Mouse (Mus musculus) brown adipose tissue, adult 24 weeks (tissue): ENCODE measurements around the gene Zbp1. TPM values are rescaled to one million over a fixed set of nuclear protein-coding genes. Genes with fewer than 3 reads are reported as not detected.
A peak's percentile ranks its signal among the peaks of the same experiment; 100 is the strongest.

Experiments
- H3K27ac ChIP-seq: fragments of 200-500 bp; replicated peaks from 2 replicates; pipeline ENCODE4 v1.5.1; 2012; ENCODE audit warnings: low read depth, mild to moderate bottlenecking, low read length
- H3K4me1 ChIP-seq: fragments of 200-500 bp; 2 replicates; pipeline ENCODE4 v1.6.1; 2012; ENCODE audit warnings: low read length, mixed read lengths; ENCODE audit not compliant: control insufficient read depth, insufficient read depth, insufficient read length
- H3K4me3 ChIP-seq: fragments of 200-500 bp; 2 replicates; pipeline ENCODE4 v1.5.1; 2012; ENCODE audit warnings: low read depth, mild to moderate bottlenecking, low read length, moderate library complexity; ENCODE audit not compliant: insufficient read depth
- polyA plus RNA-seq: library from polyadenylated mRNA; stranded (reverse); fragments of >200 nt; gene quantifications from 2 replicates; pipeline ENCODE4 v1.2.4, GENCODE M21; 2012; ENCODE audit not compliant: missing spikeins, insufficient read depth, insufficient read length

Zbp1 gene
- polyA plus RNA-seq, 1 experiment: not detected

DNA sequence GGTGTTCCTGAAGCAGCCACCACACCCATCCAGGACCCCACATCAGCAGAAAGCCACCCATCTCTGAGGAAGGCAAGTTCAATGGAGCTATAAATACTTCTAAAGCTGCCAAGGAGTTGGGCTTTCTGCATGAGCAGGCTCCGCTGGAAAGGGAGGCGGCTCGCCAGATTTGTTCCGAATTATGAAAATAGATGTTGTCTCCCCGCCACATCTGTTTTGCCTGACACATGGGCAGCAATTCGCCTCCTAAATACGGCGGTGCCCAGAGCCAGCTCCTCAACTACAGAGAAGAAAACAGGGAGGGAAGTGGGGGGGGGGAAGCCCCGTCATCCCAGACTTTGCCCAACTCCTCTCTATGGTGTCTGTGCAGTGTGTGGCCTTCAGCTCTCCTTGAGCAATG lies 33.0 kb upstream of the Zbp1 start:
- H3K27ac ChIP-seq: peak overlapping the region; percentile 42
- H3K4me3 ChIP-seq: no peak overlapping the region
- H3K4me1 ChIP-seq: peaks cover 24% of the 10 kb centered on the region

DNA sequence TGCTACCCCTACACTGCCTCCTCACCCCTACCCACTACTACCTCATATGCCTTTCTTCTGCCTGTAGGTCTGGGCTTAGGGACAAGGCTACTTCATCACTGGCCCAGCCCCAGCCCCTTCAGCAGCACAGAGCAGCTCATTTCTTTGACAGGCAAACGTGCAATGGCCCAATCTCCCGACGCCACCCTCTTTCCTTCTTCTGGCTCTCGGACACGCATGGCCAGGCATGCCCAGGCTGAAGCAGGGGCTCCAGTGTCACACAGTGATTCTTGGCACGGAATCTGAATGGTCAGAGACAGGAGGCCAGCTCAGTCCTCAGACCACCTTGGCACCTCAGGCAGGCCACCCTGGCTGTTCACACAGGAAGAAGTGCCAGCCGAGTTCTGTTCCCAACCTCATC lies 32.4 kb upstream of the Zbp1 start:
- Histone ChIP-seq H3K4me3 (no peak overlapping the region), H3K4me1 (peaks cover 20% of the 10 kb centered on the region), H3K27ac (peak overlapping the region; percentile 42)

DNA sequence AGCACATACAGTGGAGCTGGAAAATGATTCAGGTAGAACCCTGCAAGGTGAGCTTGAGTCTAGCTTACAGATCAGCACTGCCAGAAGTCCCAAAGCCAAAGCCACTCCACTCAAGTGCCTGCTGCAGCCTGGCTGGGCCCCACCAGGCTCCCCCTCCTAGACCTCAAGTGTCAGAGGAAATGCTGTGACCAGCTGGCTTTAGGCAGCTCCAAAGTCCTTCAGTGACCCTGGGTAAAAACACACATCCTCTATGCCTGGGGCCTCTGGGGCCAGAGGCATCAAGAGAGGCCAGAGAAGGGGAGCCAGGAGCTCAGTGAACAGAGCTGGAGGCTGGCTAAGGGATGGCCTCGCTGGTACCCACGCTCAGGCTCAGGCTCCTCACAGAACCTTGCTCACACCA lies 31.7 kb upstream of the Zbp1 start:
- Histone ChIP-seq H3K27ac (no peak overlapping the region), H3K4me3 (no peak overlapping the region), H3K4me1 (peaks cover 14% of the 10 kb centered on the region)

DNA sequence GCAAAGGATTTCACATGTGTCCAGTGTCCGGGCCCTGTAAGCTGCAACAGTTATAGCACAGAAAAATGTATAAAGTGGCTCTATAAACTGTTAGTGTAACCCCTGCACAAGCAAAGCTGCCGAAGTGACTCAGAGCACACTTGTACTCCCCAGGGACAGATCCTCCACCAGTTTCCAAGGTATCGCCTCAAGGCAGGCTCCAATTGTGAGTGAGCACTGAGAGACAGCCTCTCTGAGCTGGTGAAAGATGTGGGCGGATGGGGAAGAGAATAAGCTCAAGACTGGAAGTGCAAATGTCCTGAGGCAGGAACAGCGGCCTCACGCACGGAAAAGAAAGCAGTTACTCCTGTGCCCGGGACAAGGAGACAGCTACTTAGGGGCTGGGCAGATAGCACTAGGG lies 31.2 kb upstream of the Zbp1 start:
- no peak overlapping the region for H3K27ac ChIP-seq
- peaks cover 9% of the 10 kb centered on the region for H3K4me1 ChIP-seq
- no peak overlapping the region for H3K4me3 ChIP-seq

DNA sequence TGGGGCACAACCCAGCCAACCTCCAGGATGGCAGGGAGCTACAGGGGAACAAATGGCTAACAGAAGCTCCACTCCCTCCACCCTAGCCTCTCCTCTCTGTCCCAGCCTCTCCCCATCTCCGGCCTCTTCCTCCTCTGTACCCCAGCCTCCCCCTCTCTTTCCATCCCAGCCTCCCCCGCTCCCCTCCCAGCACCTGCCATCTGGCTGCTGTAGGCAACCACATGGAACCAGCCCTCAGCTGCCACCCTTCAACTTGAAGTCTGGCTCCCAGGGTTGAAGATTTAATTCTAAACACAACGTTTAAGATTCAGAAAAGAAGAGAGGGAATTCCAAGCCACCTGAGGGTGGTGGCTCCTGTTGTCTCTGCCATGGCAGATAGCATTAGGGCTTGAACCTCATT lies 30.7 kb upstream of the Zbp1 start:
- Histone ChIP-seq H3K27ac (no peak overlapping the region), H3K4me3 (no peak overlapping the region), H3K4me1 (peaks cover 7% of the 10 kb centered on the region; the same call in 1 of the 2 replicates)

DNA sequence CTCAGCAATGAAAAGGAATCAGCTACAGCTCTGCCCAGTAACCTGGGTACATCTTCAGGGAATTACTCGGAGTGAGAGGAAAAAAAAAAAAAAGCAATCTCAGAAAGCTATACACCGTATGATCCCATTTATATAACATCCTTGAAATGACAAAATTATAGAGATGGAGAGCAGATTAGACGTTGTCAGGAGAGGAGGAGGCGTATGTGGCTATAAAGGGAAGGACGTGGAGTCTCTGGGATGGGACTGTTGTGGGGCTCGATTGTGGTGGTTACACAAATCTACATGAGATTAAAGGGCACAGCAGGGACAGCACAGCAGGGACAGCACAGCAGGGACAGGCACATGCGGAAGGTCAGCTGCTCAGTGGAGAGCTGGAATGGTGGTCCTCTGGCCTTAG lies 30.1 kb upstream of the Zbp1 start:
- no peak overlapping the region for H3K27ac ChIP-seq
- H3K4me3 ChIP-seq: no peak overlapping the region
- peaks cover 7% of the 10 kb centered on the region; the same call in 1 of the 2 replicates for H3K4me1 ChIP-seq

DNA sequence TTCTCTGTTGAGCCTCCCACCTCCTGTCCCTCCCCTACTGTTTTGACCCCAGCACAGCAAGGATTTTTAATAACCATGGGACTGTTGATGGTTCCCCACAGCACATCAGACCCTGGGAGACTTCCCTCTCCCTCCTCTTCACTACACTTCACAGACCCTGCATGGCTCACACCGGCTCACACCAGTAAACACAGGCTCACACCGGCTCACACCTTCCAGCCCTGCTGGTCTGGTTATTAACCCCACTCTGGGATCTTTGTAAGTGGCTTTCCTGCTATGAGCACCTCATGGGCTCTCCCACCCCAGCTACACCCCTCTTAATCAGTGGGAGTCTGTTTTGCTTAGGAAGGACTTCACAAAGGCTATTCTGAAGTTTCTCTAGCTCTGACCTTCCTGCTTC lies 29.2 kb upstream of the Zbp1 start:
- H3K4me1 ChIP-seq: peaks cover 7% of the 10 kb centered on the region; the same call in 1 of the 2 replicates
- H3K27ac ChIP-seq: no peak overlapping the region
- no peak overlapping the region for H3K4me3 ChIP-seq

DNA sequence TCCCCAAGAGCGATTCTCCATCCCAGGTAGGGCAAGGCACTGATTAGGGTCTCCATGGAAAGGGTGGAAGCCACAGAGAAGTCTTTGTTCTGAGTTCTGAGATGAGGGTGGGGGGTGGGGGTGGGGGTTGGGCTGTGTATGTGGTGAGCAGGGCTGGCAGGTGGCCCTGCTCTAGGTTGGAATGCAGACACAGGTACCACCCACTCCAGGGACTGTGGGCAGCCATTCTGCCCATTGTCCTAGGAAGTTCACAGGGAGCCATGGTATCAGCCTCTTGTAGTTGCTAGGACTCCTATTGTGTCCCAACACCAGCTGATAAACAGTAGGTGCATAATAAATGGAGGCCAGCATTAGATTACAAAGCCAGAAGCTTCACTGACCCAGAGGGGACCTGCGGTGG lies 28.5 kb upstream of the Zbp1 start:
- Histone ChIP-seq H3K4me3 (no peak overlapping the region), H3K27ac (no peak overlapping the region), H3K4me1 (peaks cover 7% of the 10 kb centered on the region; the same call in 1 of the 2 replicates)

DNA sequence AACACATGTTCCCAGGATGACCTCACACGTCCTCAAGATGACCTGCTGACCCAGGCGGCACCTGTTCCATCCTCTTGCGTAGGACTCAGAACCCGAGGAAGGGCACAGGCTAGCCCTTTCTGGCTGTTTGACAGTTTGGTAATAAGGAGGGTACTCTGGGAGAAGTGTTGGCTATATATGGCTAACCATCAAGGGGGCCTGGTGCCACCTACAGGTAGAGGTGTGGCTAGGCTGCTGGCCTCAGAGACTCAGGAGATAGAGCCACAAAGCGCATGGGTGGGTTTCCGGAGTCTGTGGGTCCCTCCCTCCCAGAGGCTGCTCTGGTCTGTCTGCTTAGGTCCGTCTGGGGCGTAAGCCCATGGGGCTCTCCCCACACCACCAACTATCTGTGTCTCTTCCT lies 28.0 kb upstream of the Zbp1 start:
- Histone ChIP-seq H3K4me1 (peaks cover 7% of the 10 kb centered on the region; the same call in 1 of the 2 replicates), H3K27ac (no peak overlapping the region)

DNA sequence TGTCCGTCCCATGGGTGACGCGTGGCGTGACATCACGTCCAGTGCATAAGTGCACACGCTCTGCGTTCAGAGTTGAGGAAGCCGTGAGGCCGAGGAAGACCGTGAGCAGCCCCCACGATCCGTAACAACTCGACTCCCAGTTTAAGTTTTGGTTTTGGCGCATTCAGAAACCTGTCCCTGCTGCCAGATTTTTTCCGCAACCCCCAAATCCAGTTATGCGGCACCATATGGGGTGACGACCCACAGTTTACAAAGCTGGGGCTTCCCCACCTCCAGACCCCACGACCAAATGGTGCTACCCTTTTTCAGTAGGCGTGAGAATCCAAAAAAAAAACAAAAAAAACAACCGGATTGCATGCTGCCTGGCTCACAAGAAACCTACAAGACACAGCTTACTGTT lies 26.5 kb upstream of the Zbp1 start:
- Histone ChIP-seq H3K4me1 (peaks cover 3% of the 10 kb centered on the region; the same call in 1 of the 2 replicates), H3K27ac (no peak overlapping the region), H3K4me3 (no peak overlapping the region)

More for the DNA sequence above, 28.0 kb upstream of the Zbp1 start:
- H3K4me3 ChIP-seq: no peak overlapping the region

DNA sequence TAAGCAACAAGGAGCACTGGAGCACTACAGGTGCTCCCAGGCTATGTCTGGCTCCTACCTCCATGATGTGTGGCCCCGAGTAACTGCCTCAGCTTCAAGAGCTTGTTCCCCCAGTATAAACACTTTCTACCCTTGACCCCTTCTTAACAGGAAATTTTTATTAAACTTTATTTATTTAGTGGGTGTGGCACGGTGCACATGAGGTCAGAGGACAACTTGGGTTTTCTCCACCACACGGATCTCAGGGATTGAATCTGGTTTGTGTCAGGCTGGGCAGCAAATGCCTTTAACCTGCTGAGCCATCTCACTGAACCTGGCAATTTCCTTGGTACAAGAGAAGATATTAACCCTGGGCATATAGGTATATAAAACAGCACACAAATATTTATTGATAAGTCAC lies 25.4 kb upstream of the Zbp1 start:
- H3K4me1 ChIP-seq: peaks cover 3% of the 10 kb centered on the region; the same call in 1 of the 2 replicates
- H3K27ac ChIP-seq: no peak overlapping the region
- no peak overlapping the region for H3K4me3 ChIP-seq

DNA sequence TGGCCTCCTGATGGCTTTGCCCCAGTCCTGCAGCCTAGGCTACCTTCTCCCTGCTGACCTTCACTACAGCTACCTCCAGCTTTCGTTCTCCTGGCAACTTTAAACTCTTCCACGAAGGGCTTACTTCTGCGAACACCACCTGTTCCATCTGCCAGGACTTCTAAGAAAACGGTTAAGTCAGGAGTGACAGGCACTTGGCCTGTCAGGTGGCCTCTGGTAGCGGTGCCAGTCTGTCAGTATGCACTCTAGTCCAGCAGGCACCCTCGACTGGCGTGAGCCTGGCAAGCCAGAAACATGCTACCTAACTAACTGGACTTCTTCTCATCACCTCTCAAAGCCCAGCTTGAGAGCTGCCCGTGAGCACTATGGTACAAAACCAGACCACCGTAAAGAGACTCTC lies 24.9 kb upstream of the Zbp1 start:
- no peak overlapping the region for H3K4me3 ChIP-seq
- no peak overlapping the region for H3K27ac ChIP-seq
- H3K4me1 ChIP-seq: peaks cover 3% of the 10 kb centered on the region; the same call in 1 of the 2 replicates

DNA sequence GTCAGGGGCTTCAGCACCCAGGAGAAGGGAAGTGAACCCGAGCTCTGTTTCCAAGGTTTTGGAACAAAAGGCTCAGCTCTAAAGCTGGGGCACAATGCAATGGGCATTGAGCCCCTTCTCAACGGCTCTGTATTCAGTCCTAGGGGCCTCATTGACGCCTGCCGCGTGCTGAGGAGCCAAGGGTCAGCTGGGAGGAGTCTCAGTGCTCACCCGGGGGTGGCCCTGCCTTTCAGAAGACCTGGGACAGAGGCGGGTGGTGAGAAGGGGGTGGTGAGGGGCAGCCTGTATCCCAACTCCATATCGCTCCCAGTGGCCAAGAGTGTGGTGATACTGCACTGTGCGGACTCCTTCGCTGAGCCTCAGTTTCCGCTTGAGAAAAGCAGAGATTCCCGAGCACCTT lies 24.2 kb upstream of the Zbp1 start:
- Histone ChIP-seq H3K4me1 (peaks cover 3% of the 10 kb centered on the region; the same call in 1 of the 2 replicates), H3K27ac (no peak overlapping the region), H3K4me3 (no peak overlapping the region)

DNA sequence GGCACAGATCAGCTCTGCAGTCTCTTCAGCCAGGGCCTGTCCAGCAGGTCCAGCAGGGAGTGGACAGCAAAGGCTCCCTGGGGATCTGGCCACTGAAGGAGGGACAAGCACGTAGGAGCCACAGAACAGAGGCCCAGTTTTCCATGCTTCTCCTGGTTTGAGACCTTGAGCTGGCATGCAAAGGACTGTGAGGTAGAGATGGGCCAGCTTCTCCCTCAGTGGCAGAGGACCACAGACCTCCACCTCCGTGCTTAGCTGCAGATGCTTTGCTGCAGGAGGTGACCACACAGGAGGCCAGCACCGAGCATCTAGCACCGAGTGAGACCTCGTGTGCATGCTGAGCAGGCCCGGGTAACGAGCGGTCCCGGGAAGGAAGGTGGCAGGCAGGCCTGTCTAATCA lies 22.0 kb upstream of the Zbp1 start:
- Histone ChIP-seq H3K4me1 (peaks cover 3% of the 10 kb centered on the region; the same call in 1 of the 2 replicates), H3K27ac (no peak overlapping the region), H3K4me3 (no peak overlapping the region)

DNA sequence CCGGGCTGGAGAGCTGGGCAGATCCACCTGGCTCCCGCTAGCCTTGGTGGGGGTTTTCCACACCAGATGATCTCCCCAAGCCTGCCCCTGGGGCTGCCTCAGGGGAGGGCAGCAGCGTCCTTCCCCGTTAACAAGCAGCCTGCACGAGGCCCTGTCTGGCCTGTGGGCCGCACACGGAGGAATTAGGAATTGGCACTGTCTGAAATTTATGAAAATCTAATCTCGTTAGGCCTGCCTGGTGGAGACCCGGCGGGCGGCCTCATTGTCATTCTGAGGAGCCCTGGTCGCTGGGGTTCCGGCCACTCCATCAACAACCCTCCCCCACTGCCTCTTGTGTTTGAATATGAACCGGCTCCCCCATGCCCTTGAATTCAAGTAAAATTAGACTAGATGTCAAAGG lies 19.8 kb upstream of the Zbp1 start:
- Histone ChIP-seq H3K27ac (no peak overlapping the region), H3K4me1 (peaks cover 3% of the 10 kb centered on the region; the same call in 1 of the 2 replicates), H3K4me3 (no peak overlapping the region)

DNA sequence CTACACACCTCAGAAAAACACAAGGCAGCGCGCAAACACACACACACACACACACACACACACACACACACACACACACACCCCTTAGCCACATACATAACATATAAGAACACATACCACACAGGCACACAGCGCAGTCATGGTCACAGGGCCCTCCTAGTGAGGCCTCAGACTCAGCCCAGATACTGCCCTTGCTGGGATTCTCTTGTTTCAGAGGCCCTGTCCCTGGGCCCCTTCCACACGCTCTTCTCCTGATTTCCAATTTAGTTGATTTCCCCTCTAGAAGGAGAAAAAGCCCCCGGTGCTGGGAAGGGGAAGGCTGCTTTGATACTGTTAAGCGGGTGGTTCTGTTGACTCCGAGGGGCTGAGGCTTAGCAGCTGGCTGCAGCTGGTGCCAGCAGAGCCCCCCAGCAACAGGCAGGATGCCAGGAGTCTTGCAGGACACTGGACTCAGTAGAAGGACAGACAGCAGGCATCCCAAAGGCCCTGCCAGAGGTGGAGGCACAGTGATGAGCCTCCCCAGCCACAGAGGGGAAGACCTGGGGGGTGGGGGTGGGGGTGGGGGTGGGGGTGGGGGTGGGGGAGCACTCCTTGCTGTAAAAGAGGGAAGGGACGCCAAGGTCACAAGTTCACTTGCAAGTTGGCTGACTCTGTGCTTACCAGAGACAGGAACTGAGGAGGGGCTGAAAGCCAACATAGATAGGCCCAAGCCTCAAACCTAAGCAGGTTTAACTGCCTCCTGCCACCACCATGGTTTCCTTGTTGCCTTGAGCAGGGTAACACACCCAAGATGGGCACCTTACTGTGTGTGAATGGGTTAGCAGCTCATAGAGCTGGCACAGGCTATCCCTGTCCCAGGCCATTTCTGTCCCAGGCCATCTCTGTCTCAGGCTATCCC lies 17.0 kb upstream of the Zbp1 start:
- Histone ChIP-seq H3K4me1 (peaks cover under 1% of the 10 kb centered on the region; the same call in 1 of the 2 replicates), H3K27ac (no peak overlapping the region), H3K4me3 (no peak overlapping the region)
